Mouse (Mus musculus): ENCODE measurements around the gene Ttc34. TPM values are rescaled to one million over a fixed set of nuclear protein-coding genes. Genes with fewer than 3 reads are reported as not detected.

The Ttc34 gene
- total RNA-seq, 1 experiment from 2014 or later = not detected

- ATAC-seq (replicated peaks in 1 of 2; ENCODE audit: insufficient read depth in 1 of 2, low FRiP score in 2 of 2, low TSS enrichment in 1 of 2, low read depth in 1 of 2, poor library complexity in 2 of 2, severe bottlenecking in 2 of 2) = peak; percentile 27 to 55; a peak in 2 of 4 replicates
Measured at GRCm38 (mm10) chr4:154854676-154855345, 17.6 kb downstream of the Ttc34 start.

DNA sequence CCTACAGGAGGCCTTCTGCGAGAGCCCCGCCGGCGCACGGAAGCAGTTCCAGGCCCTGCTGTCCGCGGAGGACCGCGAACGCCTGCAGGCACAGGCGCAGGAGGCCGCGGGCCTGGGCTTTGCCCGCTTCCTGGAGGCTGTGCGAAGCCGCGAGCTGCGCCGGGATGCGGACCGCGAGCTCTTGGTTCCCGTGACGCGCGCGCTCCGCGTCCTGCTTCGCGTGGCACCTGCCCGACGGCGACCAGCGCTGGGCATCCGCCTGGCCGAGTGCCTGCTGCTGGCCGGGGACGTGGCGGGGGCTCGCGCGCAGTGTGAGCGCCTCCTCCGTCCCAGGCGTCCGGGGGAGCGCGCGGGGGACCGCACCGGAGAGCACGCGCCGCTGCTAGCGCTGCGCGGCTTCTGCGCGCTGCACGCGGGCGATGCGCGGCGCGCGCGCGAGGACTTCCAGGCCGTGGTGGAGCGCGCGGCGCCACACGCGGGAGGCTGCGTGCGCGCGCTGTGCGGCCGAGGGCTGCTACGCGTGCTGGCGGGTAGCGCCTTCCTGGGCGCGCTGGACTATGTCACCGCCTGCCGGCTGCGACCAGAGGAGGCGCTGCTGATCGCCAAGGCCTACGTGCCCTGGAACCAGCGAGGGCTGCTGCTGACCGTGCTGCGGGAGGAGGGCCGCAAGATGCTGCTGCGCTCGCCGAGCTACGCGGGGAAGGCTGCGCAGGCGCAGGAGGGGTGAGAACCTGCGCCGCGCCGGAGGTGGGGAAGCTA, 18.6 kb downstream of the Ttc34 start:
- peak; percentile 56 to 71; a peak in 3 of 4 replicates for ATAC-seq (replicated peaks in 1 of 2; ENCODE audit: insufficient read depth in 1 of 2, low FRiP score in 2 of 2, low TSS enrichment in 1 of 2, low read depth in 1 of 2, poor library complexity in 2 of 2, severe bottlenecking in 2 of 2)

GRCm38 (mm10) chr4:154856480-154856837, 19.2 kb downstream of the Ttc34 start:
- ATAC-seq (replicated peaks in 1 of 2; ENCODE audit: insufficient read depth in 1 of 2, low FRiP score in 2 of 2, low TSS enrichment in 1 of 2, low read depth in 1 of 2, poor library complexity in 2 of 2, severe bottlenecking in 2 of 2) = no peak

- no peak for ATAC-seq (replicated peaks in 1 of 2; ENCODE audit: insufficient read depth in 1 of 2, low FRiP score in 2 of 2, low TSS enrichment in 1 of 2, low read depth in 1 of 2, poor library complexity in 2 of 2, severe bottlenecking in 2 of 2)
Measured at GRCm38 (mm10) chr4:154856882-154857281, 19.6 kb downstream of the Ttc34 start.

- no peak for ATAC-seq (replicated peaks in 1 of 2; ENCODE audit: insufficient read depth in 1 of 2, low FRiP score in 2 of 2, low TSS enrichment in 1 of 2, low read depth in 1 of 2, poor library complexity in 2 of 2, severe bottlenecking in 2 of 2)
Measured at GRCm38 (mm10) chr4:154857366-154858240, 20.3 kb downstream of the Ttc34 start.

- ATAC-seq (replicated peaks in 1 of 2; ENCODE audit: insufficient read depth in 1 of 2, low FRiP score in 2 of 2, low TSS enrichment in 1 of 2, low read depth in 1 of 2, poor library complexity in 2 of 2, severe bottlenecking in 2 of 2) = no peak
Measured at GRCm38 (mm10) chr4:154858601-154859000, 21.3 kb downstream of the Ttc34 start.

GRCm38 (mm10) chr4:154861967-154862366, 24.7 kb downstream of the Ttc34 start:
- no peak for ATAC-seq (replicated peaks in 1 of 2; ENCODE audit: insufficient read depth in 1 of 2, low FRiP score in 2 of 2, low TSS enrichment in 1 of 2, low read depth in 1 of 2, poor library complexity in 2 of 2, severe bottlenecking in 2 of 2)

- no peak for ATAC-seq (replicated peaks in 1 of 2; ENCODE audit: insufficient read depth in 1 of 2, low FRiP score in 2 of 2, low TSS enrichment in 1 of 2, low read depth in 1 of 2, poor library complexity in 2 of 2, severe bottlenecking in 2 of 2)
Measured at GRCm38 (mm10) chr4:154863436-154863935, 26.2 kb downstream of the Ttc34 start.

DNA sequence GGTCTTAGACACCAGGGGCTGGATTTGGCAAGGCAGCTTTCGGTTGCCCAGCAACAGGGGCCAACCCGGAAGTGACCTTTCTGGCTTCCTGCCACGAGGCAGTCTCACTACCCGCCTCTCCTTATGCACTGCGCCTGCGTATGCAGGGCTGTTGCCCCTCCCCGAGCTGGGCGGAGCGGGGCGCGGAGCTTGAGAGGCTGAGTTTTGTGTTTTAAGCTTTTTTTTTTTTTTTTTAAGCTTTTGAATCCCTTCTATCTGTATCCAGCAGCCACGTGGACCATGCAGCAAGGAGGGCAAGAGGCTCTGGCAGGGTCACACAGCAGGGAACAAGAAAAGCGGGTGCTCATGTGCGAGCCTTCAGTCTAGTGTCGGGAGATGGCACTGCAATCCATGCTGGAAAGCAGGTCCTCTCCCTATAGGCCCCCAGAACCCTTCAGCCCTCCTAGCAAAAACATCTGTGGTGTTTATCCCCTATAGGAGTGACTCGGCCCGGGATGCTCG, 27.1 kb downstream of the Ttc34 start:
- ATAC-seq (replicated peaks in 1 of 2; ENCODE audit: insufficient read depth in 1 of 2, low FRiP score in 2 of 2, low TSS enrichment in 1 of 2, low read depth in 1 of 2, poor library complexity in 2 of 2, severe bottlenecking in 2 of 2) = peak; percentile 78 to 84

- ATAC-seq (replicated peaks in 1 of 2; ENCODE audit: insufficient read depth in 1 of 2, low FRiP score in 2 of 2, low TSS enrichment in 1 of 2, low read depth in 1 of 2, poor library complexity in 2 of 2, severe bottlenecking in 2 of 2) = no peak
Measured at GRCm38 (mm10) chr4:154864961-154865760, 27.9 kb downstream of the Ttc34 start.

- ATAC-seq (replicated peaks in 1 of 2; ENCODE audit: insufficient read depth in 1 of 2, low FRiP score in 2 of 2, low TSS enrichment in 1 of 2, low read depth in 1 of 2, poor library complexity in 2 of 2, severe bottlenecking in 2 of 2) = no peak
Measured at GRCm38 (mm10) chr4:154866391-154866790, 29.1 kb downstream of the Ttc34 start.

DNA sequence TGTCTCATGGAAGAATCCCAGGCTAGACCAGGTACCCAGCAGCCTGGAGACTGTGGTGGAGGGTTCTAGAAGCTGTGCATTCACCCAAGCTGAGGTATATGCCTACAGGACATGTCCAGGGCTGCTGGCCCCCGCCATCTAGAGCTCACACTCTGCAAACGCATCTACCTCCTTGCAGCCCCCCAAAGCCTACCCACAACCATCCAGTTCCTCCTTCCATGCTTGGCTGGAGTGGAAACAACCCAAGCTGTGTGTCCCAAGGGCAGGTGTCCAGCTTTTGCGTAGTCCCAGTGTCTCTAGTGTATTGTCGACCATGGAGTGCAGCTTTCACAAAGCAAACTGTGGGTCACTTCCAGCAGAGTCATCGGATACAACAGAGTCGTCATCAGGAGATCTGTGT, 30.0 kb downstream of the Ttc34 start:
- ATAC-seq (replicated peaks in 1 of 2; ENCODE audit: insufficient read depth in 1 of 2, low FRiP score in 2 of 2, low TSS enrichment in 1 of 2, low read depth in 1 of 2, poor library complexity in 2 of 2, severe bottlenecking in 2 of 2) = no peak

- ATAC-seq (replicated peaks in 1 of 2; ENCODE audit: insufficient read depth in 1 of 2, low FRiP score in 2 of 2, low TSS enrichment in 1 of 2, low read depth in 1 of 2, poor library complexity in 2 of 2, severe bottlenecking in 2 of 2) = no peak
Measured at GRCm38 (mm10) chr4:154869440-154869839, 32.2 kb downstream of the Ttc34 start, which contains the start of gene Mmel1. Gene Mmel1 (plus strand): TSS chr4:154869585.

DNA sequence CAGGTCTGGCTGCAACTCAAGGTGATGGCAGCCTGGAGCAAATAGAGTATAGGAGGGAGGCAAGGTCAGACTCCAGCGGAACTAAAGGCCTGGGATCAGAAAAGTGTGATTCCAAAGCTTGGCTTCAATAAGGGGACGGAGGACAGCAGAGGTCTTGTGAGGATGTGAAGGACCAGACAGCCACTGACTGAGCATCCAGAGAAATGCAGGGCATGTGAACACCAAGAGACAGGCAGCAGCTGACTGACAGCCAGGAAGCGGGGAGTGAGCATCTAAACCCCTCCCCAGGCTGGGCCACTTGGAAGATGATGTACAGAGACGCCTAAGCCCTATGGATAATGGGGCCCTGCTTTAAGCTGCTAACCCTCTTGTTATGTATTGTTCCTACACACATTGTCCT, 33.5 kb downstream of the Ttc34 start:
- no peak for ATAC-seq (replicated peaks in 1 of 2; ENCODE audit: insufficient read depth in 1 of 2, low FRiP score in 2 of 2, low TSS enrichment in 1 of 2, low read depth in 1 of 2, poor library complexity in 2 of 2, severe bottlenecking in 2 of 2)

DNA sequence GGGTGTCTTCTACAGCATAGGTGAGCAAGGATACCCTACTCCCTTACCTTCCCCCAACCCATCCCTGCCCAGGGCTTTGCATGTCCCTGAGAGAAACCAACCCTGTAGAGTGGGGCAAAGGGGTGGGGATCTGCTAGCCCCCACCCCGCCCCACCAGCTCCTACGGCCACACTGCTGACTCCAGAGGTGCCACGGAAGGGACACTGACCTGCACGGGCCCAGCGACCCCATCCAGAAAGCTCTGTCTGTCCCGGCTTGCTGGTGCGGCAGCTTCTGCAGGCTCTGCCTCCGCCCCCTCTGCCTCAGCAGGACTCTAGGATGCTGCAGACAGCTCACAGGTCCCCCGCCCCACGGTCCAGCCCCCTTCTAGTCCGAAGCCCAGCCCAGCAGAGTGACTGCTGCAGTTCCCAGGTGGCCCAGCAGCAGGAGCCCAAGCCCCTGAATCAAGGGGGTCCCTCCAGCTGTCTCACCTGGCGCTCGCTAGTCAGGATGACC, 34.5 kb downstream of the Ttc34 start:
- ATAC-seq (replicated peaks in 1 of 2; ENCODE audit: insufficient read depth in 1 of 2, low FRiP score in 2 of 2, low TSS enrichment in 1 of 2, low read depth in 1 of 2, poor library complexity in 2 of 2, severe bottlenecking in 2 of 2) = peak in 1 of 2 experiments; percentile 18; a peak in 1 of 4 replicates

DNA sequence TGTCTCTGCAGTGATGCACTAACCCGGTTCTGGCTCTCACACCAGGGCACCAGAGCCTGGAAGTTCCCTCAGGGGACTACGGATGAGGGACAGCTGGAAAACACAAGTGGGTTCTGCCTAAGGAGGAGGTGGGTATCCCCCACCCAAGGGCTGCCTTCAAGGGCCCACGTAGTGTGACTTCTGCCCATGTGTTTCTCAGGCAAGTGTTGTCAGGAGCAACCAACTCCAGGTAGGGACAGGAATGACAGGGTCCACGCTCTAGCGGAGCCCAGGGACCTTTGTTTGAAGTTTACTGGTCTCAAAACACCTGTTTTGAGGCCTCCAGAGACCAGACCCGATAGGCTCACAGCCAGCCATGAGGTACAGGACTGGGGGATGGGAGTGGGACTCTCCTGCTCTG, 35.9 kb downstream of the Ttc34 start:
- no peak for ATAC-seq (replicated peaks in 1 of 2; ENCODE audit: insufficient read depth in 1 of 2, low FRiP score in 2 of 2, low TSS enrichment in 1 of 2, low read depth in 1 of 2, poor library complexity in 2 of 2, severe bottlenecking in 2 of 2)

Data from hematopoietic stem cell, adult 5-6 weeks (primary cell).